Mouse (Mus musculus) hindbrain, embryonic 12.5 days (tissue): Measurements from ENCODE around the gene Fadd. TPM values are rescaled to one million over a fixed set of nuclear protein-coding genes. Genes with fewer than 3 reads are reported as not detected.

Experiments used
- ATAC-seq: fragments of 200-750 bp; cut with Nextera tagmentation; 2 replicates; pipeline ENCODE4 v1.8.0; 2017; ENCODE audit warnings: moderate TSS enrichment; ENCODE audit not compliant: low FRiP score
- H3K27ac ChIP-seq: fragments of 300-500 bp; sonication (generic); 2 replicates; pipeline ENCODE4 v1.5.1; 2016; ENCODE audit warnings: mild to moderate bottlenecking
- H3K27me3 ChIP-seq: fragments of 300-500 bp; sonication (generic); 2 replicates; pipeline ENCODE4 v1.6.1; 2016; ENCODE audit warnings: mild to moderate bottlenecking
- H3K36me3 ChIP-seq: fragments of 300-500 bp; sonication (generic); 2 replicates; pipeline ENCODE4 v1.6.1; 2016; ENCODE audit warnings: mild to moderate bottlenecking
- H3K4me1 ChIP-seq: fragments of 300-500 bp; sonication (generic); 2 replicates; pipeline ENCODE4 v1.6.1; 2016
- H3K4me2 ChIP-seq: fragments of 300-500 bp; sonication (generic); replicated peaks from 2 replicates; pipeline ENCODE4 v1.6.1; 2016; ENCODE audit warnings: mild to moderate bottlenecking
- H3K4me3 ChIP-seq: fragments of 300-500 bp; sonication (generic); 2 replicates; pipeline ENCODE4 v1.5.1; 2016; ENCODE audit warnings: mild to moderate bottlenecking
- H3K9ac ChIP-seq: fragments of 300-500 bp; sonication (generic); 2 replicates; pipeline ENCODE4 v1.6.1; 2016; ENCODE audit warnings: mild to moderate bottlenecking, moderate library complexity
- H3K9me3 ChIP-seq: fragments of 300-500 bp; sonication (generic); replicated peaks from 2 replicates; pipeline ENCODE4 v1.6.1; 2016; ENCODE audit warnings: mild to moderate bottlenecking
- WGBS: fragments of 180-500 bp; shearing (Covaris S2); methylation state at CpG from one replicate; pipeline ENCODE4 v1.1.7; 2016; 5-methylcytosine and 5-hydroxymethylcytosine counted together
- polyA plus RNA-seq: library from polyadenylated mRNA; unstranded; fragments of >200 nt; fragmentation: Nextera tagmentation; extraction: Ambion mirVana; gene quantifications from 2 replicates; pipeline ENCODE4 v1.2.1, GENCODE M21; 2016

Fadd gene
- 7.4 and 7.7 TPM in 2 replicates for polyA plus RNA-seq

DNA sequence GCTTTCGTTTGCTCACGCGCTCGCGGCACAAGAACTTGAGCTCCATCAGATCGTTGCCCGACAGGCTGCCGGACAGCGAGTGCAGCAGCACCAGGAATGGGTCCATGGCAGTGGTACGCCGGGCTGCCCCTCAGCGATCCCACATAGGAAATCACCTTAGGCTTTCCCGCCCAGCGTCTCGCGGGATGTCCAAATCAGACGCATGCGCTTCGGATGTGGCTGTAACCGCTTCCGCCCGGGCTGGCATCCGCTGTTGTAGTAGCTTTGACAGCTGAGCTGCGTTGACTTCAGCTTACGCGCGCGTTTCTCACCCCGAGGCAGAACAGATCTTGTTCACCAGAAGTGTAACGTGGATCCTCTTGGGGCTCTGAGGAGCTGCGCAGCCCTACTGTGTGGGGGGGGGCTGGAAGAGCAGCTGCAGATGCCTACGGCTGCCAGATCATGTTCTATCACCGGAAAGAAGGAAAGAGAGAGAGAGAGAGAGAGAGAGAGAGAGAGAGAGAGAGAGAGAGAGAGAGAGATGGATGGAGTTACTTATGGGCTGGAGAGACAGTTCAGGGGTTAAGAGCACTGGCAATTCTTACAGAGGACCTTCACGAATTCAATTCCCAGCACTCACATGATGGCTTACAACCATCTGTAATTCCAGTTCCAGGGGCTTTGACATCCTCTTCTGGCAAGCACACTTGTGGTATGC lies at the start of gene Fadd:
TSS of gene Fadd (minus strand) at position 180 of the 697 bp plus-strand sequence.
- H3K4me3 ChIP-seq, result peak within 1 kb of the TSS; percentile 78
- peak within 1 kb of the TSS; percentile 76 for H3K4me2 ChIP-seq
- H3K36me3 ChIP-seq, result peaks cover 19% of the 10 kb centered on the region
- peak within 1 kb of the TSS; percentile 86 for H3K9ac ChIP-seq
- H3K4me1 ChIP-seq, result peaks cover 18% of the 10 kb centered on the region
- WGBS, result 1% methylated on average over 34 of the region's 34 CpGs
- no peaks in the 10 kb centered on the region for H3K9me3 ChIP-seq
- peak; percentile 87 for ATAC-seq
- peak within 1 kb of the TSS; percentile 87 for H3K27ac ChIP-seq
- peaks cover 7% of the 10 kb centered on the region for H3K27me3 ChIP-seq

DNA sequence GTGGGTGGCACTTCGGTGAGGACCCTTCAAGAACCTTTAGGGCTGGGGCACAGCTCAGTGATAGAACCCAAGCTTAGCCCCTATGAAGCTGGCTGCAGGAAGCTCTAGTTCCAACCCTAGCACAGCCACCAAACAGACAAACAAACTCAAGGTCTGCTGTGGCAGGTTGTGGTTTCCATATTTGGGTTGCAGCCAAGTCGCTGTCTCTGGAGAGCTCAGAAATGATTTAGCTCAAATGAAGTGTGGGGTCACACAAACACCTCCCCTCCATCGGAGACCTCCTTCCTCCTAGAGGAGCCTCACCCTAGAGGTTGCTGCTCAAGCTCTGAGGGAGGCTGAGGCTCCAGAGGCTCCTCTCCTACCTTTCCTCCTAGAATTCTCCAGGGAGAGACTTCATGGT lies 48.4 kb upstream of the Fadd start:
- no peak for ATAC-seq
- H3K27me3 ChIP-seq, result peaks cover 37% of the 10 kb centered on the region

DNA sequence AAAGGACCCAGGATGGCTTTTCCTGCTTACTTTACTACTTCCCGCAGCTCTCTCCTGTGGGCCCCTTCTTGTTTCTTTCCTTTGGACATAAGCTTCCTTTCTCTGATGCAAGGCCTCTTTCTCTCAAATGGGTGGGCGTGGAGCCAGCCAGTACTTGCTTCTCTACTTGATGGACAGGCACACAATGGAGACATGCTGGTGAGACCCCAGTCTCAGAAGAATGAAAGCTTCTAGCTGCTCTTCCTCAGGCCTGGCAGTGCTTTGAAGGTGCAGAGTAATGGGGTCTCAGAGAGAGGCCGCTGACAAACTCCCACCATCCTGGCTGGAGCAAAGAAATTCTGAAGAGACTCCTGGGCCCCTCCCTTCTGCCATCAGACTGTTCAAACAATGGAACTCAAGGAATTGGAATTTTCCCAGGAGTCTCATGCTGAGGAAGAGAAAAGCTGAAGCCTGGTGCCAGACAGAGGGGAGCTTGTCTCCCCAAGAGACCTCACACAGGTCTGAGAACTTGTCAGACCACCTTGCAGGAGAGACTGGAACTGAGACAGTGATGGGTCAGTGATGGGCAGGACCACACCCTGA lies 46.2 kb upstream of the Fadd start:
- Histone ChIP-seq H3K9me3 (no peaks in the 10 kb centered on the region), H3K27me3 (peaks cover 31% of the 10 kb centered on the region), H3K36me3 (no peaks in the 10 kb centered on the region), H3K4me1 (peaks cover 31% of the 10 kb centered on the region), H3K9ac (no peak overlapping the region), H3K27ac (peak overlapping the region; percentile 77), H3K4me3 (no peak overlapping the region), H3K4me2 (no peak overlapping the region)
- WGBS, result 16% methylated on average over 3 of the region's 3 CpGs
- peak; percentile 90 for ATAC-seq

More for the DNA sequence above, 48.4 kb upstream of the Fadd start:
- Histone ChIP-seq H3K27ac (no peak overlapping the region), H3K4me1 (peaks cover 31% of the 10 kb centered on the region), H3K4me2 (no peak overlapping the region), H3K9ac (no peak overlapping the region), H3K36me3 (no peaks in the 10 kb centered on the region), H3K4me3 (no peak overlapping the region), H3K9me3 (no peaks in the 10 kb centered on the region)
- WGBS, result 82% methylated on average over 3 of the region's 3 CpGs

DNA sequence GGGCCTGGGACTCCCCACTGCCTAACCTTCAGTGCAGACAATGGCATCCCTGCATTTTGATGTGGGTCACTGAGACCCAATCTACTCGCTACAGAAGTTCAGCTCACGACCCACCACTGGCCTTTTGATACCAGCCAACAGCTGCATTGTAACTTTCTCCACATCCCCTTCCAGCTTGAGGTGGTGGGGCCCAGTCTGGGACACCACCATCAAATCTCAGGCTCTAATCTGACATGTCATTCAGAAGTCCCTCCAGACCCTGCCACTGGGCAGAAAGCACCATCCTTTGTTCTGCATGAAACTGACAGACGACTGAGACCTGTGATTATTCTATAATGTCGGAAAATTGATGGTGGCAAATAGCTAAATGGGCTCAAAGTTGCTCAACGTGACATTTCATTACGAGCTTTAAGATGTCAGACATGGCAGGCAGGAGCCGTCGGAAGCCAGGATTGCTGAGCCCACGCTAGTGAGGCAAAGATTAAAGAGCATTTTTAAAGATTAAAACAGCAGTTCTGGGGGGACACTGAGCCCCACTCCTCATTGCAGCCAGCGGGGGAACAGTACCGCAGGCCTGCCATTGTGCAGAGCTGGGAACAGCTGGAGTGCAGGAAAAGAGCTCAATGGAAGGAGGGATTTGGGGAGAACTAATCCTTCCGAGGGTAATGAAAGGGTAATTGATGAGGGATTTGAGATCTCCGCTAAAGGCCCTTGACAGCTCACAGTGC lies 45.5 kb upstream of the Fadd start:
- peak; percentile 78 for ATAC-seq
- H3K4me2 ChIP-seq, result 0 out of 2 replicates have a peak overlapping the region, but pooled peaks have one; percentile 7
- H3K4me1 ChIP-seq, result peaks cover 31% of the 10 kb centered on the region
- peaks cover 31% of the 10 kb centered on the region for H3K27me3 ChIP-seq
- no peaks in the 10 kb centered on the region for H3K36me3 ChIP-seq
- H3K27ac ChIP-seq, result peak overlapping the region; percentile 77
- H3K4me3 ChIP-seq, result no peak overlapping the region
- WGBS, result 12% methylated on average over 13 of the region's 13 CpGs
- no peaks in the 10 kb centered on the region for H3K9me3 ChIP-seq
- no peak overlapping the region for H3K9ac ChIP-seq

DNA sequence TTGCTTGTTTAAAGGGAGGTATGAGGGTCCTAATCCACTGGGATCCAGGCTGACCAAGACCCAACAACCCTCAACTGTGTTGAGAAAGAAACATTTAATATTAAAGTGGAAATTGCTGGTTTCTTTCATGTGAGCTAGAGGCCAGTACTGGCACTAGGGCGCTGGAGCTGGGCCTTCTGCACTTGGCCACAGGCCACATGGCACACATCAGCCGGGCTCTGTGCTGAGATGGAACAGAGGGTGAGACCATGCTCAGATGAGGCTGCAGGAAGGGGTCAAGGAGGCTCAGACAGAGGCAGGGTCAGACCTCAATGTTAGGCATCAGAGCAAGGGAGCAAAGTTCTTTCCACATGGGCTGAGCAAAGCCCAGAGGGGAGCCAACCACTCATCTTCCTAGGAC lies 43.8 kb upstream of the Fadd start:
- Histone ChIP-seq H3K4me2 (no peak overlapping the region), H3K9me3 (peaks cover 3% of the 10 kb centered on the region; the same call in 1 of the 2 replicates), H3K27ac (0 out of 2 replicates have a peak overlapping the region, but pooled peaks have one; percentile 77), H3K4me1 (peaks cover 35% of the 10 kb centered on the region), H3K4me3 (no peak overlapping the region), H3K27me3 (peaks cover 19% of the 10 kb centered on the region), H3K36me3 (no peaks in the 10 kb centered on the region), H3K9ac (no peak overlapping the region)
- WGBS, result 88% methylated on average over 2 of the region's 2 CpGs
- ATAC-seq, result no peak

DNA sequence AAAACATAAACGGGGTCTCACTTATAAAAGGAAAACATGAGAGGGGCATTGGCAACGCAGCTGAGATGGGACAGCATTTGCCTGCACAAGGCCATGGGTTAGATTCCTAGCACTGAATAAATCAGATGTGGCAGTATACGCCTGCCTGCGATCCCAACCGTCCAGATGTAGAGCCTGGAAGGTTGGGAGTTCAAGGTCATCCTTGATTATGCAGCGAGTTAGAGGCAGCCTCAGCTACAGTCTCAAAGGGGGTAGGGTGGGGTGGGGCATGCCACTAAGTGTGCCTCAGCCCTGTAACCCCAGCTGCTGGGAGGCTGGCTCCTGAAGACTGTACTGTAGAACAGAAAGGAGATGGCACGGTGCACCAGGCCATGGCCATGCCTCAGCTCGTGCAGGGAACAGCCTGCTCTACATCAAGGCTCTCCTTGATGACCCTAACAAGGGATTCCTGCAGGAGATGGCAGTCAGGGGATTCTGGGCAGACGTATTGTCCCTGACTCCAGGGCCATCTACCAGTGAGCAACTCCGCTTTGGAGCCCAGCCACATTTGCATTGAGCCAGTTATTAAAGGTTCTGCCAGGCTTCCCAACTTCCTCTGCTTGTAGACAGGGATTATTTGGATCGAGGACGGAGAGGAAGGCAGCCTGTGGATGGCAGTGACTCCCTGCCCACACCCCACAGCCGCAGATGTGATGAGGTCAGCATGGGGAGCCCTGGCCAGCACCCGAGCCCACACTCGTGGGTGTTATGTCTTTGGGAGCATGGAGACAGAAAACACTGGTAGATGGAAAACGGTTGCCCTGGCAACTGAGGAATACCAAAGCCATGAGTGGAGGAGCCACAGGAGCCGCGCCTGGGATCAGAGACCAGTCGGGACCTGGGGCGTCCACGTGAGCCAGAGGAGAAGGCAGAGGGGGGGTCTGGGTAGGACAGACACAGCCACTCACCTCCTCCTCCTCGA lies 38.7 kb upstream of the Fadd start:
- H3K4me3 ChIP-seq, result no peak overlapping the region
- no peaks in the 10 kb centered on the region for H3K36me3 ChIP-seq
- peaks cover 4% of the 10 kb centered on the region; the same call in 1 of the 2 replicates for H3K27me3 ChIP-seq
- ATAC-seq, result no peak
- 69% methylated on average over 22 of the region's 22 CpGs for WGBS
- no peak overlapping the region for H3K4me2 ChIP-seq
- H3K9me3 ChIP-seq, result peaks cover 3% of the 10 kb centered on the region; the same call in 1 of the 2 replicates
- H3K27ac ChIP-seq, result no peak overlapping the region
- no peak overlapping the region for H3K9ac ChIP-seq
- peaks cover 9% of the 10 kb centered on the region; the same call in 1 of the 2 replicates for H3K4me1 ChIP-seq

DNA sequence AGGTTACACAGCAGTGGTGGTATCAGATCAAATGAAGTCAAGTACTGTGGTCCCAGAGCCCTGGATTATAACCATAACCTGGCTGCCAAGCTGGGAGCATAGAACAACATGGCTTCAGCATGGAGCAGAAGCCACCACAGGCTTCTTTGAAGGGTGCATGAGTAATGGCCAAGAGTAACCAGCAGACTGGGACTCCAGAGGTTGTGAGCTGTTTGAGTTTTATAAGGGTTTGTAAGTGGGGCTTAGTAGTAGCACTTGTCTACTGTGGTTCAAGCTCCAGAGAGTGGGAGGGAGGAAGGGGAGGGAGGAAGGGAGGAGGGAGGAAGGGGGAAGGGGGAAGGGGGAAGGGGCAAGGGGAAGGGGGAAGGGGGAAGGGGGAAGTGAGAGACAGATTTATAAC lies 38.1 kb upstream of the Fadd start:
- Histone ChIP-seq H3K9ac (no peak overlapping the region), H3K9me3 (peaks cover 3% of the 10 kb centered on the region; the same call in 1 of the 2 replicates), H3K4me3 (no peak overlapping the region), H3K4me1 (peaks cover 9% of the 10 kb centered on the region; the same call in 1 of the 2 replicates), H3K4me2 (no peak overlapping the region), H3K36me3 (no peaks in the 10 kb centered on the region), H3K27ac (no peak overlapping the region), H3K27me3 (no peaks in the 10 kb centered on the region)
- ATAC-seq, result no peak

DNA sequence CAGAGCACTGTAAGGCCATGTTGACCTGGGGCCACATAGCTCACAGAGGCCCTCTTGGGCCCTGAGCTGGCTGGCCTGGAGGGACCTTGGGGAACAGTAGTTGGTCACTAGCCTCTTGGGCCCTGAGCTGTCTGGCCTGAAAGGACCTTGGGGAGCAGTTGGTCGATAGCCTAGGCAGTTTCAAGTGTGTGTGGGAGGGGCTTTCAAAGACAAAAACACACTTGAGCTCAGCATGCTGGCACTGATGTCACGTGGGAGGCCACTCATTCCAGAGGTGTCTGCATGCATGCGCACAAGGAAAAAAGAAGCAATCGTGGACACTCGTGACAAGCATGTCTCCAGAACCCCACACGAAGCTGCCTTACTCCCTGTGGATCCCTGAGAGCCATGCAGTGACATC lies 33.1 kb upstream of the Fadd start:
- Histone ChIP-seq H3K9me3 (no peaks in the 10 kb centered on the region), H3K4me2 (no peak overlapping the region), H3K27me3 (peaks cover 4% of the 10 kb centered on the region; the same call in 1 of the 2 replicates), H3K4me3 (no peak overlapping the region), H3K36me3 (no peaks in the 10 kb centered on the region), H3K9ac (no peak overlapping the region), H3K27ac (no peak overlapping the region), H3K4me1 (no peaks in the 10 kb centered on the region)
- 69% methylated on average over 6 of the region's 6 CpGs for WGBS
- ATAC-seq, result no peak

DNA sequence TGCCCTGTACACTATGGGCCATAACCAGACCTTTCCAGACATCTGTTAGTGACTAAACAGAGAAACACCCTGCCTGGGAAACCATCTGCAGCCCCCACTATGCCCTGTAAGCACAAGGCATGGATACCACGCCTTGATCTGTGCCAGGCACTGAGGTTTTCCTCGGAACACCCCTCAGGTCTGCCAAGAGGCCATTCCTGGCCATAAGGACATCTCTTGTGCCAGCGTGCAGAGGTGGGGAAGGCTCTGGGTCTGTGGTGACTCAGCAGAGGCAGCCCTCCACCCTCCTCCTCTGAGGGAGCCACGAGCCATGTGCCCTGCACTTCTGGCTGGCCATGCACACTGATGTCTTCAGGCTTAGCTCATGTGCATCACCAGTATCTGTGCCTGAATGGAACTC lies 30.6 kb upstream of the Fadd start:
- H3K4me2 ChIP-seq, result no peak overlapping the region
- no peaks in the 10 kb centered on the region for H3K9me3 ChIP-seq
- no peak overlapping the region for H3K9ac ChIP-seq
- H3K36me3 ChIP-seq, result no peaks in the 10 kb centered on the region
- H3K4me3 ChIP-seq, result no peak overlapping the region
- no peaks in the 10 kb centered on the region for H3K4me1 ChIP-seq
- WGBS, result 80% methylated on average over 4 of the region's 4 CpGs
- ATAC-seq, result no peak
- H3K27ac ChIP-seq, result no peak overlapping the region
- H3K27me3 ChIP-seq, result peaks cover 4% of the 10 kb centered on the region; the same call in 1 of the 2 replicates

DNA sequence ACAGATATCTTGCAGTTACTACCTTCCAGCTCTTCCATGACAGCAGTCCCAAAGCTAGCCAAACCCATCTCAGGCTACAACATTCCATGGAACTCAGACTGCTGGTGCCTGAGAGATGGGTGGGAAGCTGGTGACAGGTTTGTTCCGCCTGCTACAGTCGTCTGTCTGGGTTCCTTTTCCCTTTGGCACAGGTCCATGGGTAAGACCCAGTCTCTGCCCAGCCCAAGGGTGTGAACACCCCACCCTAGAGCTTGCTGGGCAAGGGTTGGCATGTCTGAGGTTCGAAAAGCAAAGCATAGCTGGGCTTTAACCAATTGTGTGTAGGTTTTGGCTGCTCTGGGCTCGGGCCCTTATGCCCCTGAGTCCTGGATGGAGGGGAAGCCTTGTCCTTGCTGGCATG lies 30.1 kb upstream of the Fadd start:
- no peak overlapping the region for H3K27ac ChIP-seq
- 87% methylated on average over 4 of the region's 4 CpGs for WGBS
- H3K4me1 ChIP-seq, result no peaks in the 10 kb centered on the region
- no peaks in the 10 kb centered on the region for H3K36me3 ChIP-seq
- no peaks in the 10 kb centered on the region for H3K9me3 ChIP-seq
- H3K9ac ChIP-seq, result no peak overlapping the region
- H3K4me2 ChIP-seq, result no peak overlapping the region
- ATAC-seq, result no peak
- H3K4me3 ChIP-seq, result no peak overlapping the region
- peaks cover 4% of the 10 kb centered on the region; the same call in 1 of the 2 replicates for H3K27me3 ChIP-seq

DNA sequence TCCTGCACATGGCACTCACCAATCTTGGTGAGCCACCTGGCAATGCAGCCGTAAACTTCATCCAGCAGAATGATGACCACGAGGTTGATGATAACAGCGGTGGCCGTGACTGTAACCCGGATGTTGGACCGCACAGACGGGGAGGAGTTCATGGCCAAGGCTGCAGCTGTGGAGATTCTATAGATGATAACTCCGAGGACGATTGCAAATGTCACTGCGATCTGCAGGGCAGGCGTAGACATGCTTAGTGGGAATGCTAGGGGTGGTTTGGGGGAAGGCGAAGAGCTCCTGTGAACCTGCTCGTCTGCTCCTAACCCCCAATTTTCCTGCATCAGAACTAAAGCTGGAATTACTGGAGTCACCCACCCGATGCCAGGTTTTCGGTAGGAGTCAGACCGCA lies 29.3 kb upstream of the Fadd start:
- Histone ChIP-seq H3K27me3 (peaks cover 4% of the 10 kb centered on the region; the same call in 1 of the 2 replicates), H3K9me3 (no peaks in the 10 kb centered on the region), H3K4me3 (no peak overlapping the region), H3K36me3 (no peaks in the 10 kb centered on the region), H3K4me2 (no peak overlapping the region), H3K27ac (no peak overlapping the region), H3K9ac (no peak overlapping the region), H3K4me1 (no peaks in the 10 kb centered on the region)
- WGBS, result 92% methylated on average over 16 of the region's 16 CpGs
- ATAC-seq, result no peak
